ENCODE assay signal across 28 mouse cellular contexts in genomic region chr11:80887021-80887420, GRCm38 (mm10). TPM values are rescaled to one million over a fixed set of nuclear protein-coding genes. Genes with fewer than 3 reads are reported as not detected.
DNase-seq lines count a peak whose midpoint lies in the region; ATAC-seq and TF ChIP-seq lines count a peak whose summit lies in the region.
"Had no signal": no experiment of that assay in that cellular context is flagged by ENCODE, and none has a peak within 500 bp of the region (broad histone marks: within the 10 kb centered on the region; RNA-seq: fewer than 3 reads in every experiment).

No protein-coding gene starts in this region.

- WGBS in kidney, adult 2 months: 56% methylated on average over 3 of the region's 3 CpGs
- WGBS in cerebellum, adult 2 months: 8% methylated on average over 3 of the region's 3 CpGs
- 70% methylated on average over 3 of the region's 3 CpGs for WGBS in hindbrain, embryonic 11.5 days

- ATAC-seq in hindbrain, embryonic 11.5 days (ENCODE audit: low FRiP score): no peak
- ATAC-seq: activated CD4-positive, CD25-positive, alpha-beta regulatory T cell, adult 4 months; forebrain, embryonic 15.5 days; hindbrain, embryonic 16.5 days; intestine, embryonic 15.5 days; midbrain, embryonic 13.5 days had no signal

- H3K4me3 ChIP-seq in kidney, adult 2 months (ENCODE audit: insufficient read depth, low read depth, low read length): no peak overlapping the region
- H3K4me3 ChIP-seq in cerebellum, adult 2 months (replicated peaks; ENCODE audit: insufficient read depth, low read depth, low read length): no peak overlapping the region
- H3K4me3 ChIP-seq in hindbrain, embryonic 11.5 days (ENCODE audit: low read depth, low read length): no peak overlapping the region
- H3K4me3 ChIP-seq: embryonic facial prominence, embryonic 12.5 days; forebrain, embryonic 15.5 days; intestine, embryonic 15.5 days; layer of hippocampus, adult 2 months; limb, embryonic 15.5 days; liver, embryonic 15.5 days; megakaryocyte, embryonic 14.5 days; midbrain, embryonic 13.5 days had no signal

- H3K27ac ChIP-seq in kidney, adult 2 months (ENCODE audit: insufficient read depth, low read depth, low read length): no peak overlapping the region
- no peak overlapping the region for H3K27ac ChIP-seq in cerebellum, adult 2 months (ENCODE audit: insufficient read depth, low read length)
- no peak overlapping the region for H3K27ac ChIP-seq in hindbrain, embryonic 11.5 days (ENCODE audit: low read depth, low read length)
- H3K27ac ChIP-seq: embryonic facial prominence, embryonic 12.5 days; forebrain, embryonic 15.5 days; intestine, embryonic 15.5 days; layer of hippocampus, adult 2 months; limb, embryonic 15.5 days; liver, embryonic 15.5 days; midbrain, embryonic 13.5 days had no signal

- no peak overlapping the region for H3K9ac ChIP-seq in hindbrain, embryonic 11.5 days (ENCODE audit: low read depth, low read length)
- H3K9ac ChIP-seq: embryonic facial prominence, embryonic 12.5 days; forebrain, embryonic 15.5 days; intestine, embryonic 15.5 days; limb, embryonic 15.5 days; liver, embryonic 15.5 days; midbrain, embryonic 13.5 days had no signal

- no peaks in the 10 kb centered on the region for H3K27me3 ChIP-seq in kidney, adult 2 months (replicated peaks; ENCODE audit: control insufficient read depth, insufficient read depth, low read length)
- H3K27me3 ChIP-seq in cerebellum, adult 2 months (ENCODE audit: control insufficient read depth, insufficient read depth, low read length): no peaks in the 10 kb centered on the region
- H3K27me3 ChIP-seq in hindbrain, embryonic 11.5 days (ENCODE audit: control insufficient read depth, insufficient read depth, low read length): no peaks in the 10 kb centered on the region
- H3K27me3 ChIP-seq: forebrain, embryonic 15.5 days had no signal

- TF ChIP-seq POLR2A in kidney, adult 2 months (IDR thresholded peaks at IDR 0.05; ENCODE audit: low read depth, low read length): no peak
- no peak for TF ChIP-seq POLR2A in cerebellum, adult 2 months (IDR thresholded peaks at IDR 0.05; ENCODE audit: borderline replicate concordance, insufficient read depth, low read length)

- H3K4me1 ChIP-seq in kidney, adult 2 months (ENCODE audit: control insufficient read depth, insufficient read depth, low read length): no peaks in the 10 kb centered on the region
- peaks cover 31% of the 10 kb centered on the region for H3K4me1 ChIP-seq in cerebellum, adult 2 months (ENCODE audit: control insufficient read depth, insufficient read depth, low read length)
- no peaks in the 10 kb centered on the region for H3K4me1 ChIP-seq in hindbrain, embryonic 11.5 days (replicated peaks; ENCODE audit: control insufficient read depth, insufficient read depth, low read length)
- H3K4me1 ChIP-seq: embryonic facial prominence, embryonic 12.5 days; intestine, embryonic 15.5 days; liver, embryonic 15.5 days; megakaryocyte, embryonic 14.5 days had no signal

- DNase-seq in kidney, adult 2 months: peak; percentile 5
- no peak for DNase-seq in kidney, adult 11 months
- peak; percentile 88 for DNase-seq in brain, adult 2 months (ENCODE audit: low read depth, low spot score)
- peak; percentile 42 to 68 for DNase-seq in cerebellum, adult 2 months
- DNase-seq in fat pad, adult 2 months (ENCODE audit: extremely low read depth, low read depth, low spot score): peak; percentile 37
- no peak for DNase-seq in left cerebral cortex, adult 11 months (ENCODE audit: low spot score)
- no peak for DNase-seq in hindbrain, embryonic 11.5 days (ENCODE audit: low spot score)
- DNase-seq: adrenal gland, adult 8-10 months; gastrocnemius, postnatal 10 days; kidney, postnatal 25 days; layer of hippocampus, postnatal 36 days; right cerebral cortex, postnatal 14 days had no signal

- H3K36me3 ChIP-seq in kidney, adult 2 months (ENCODE audit: control insufficient read depth, insufficient read depth, low read length): no peaks in the 10 kb centered on the region
- no peaks in the 10 kb centered on the region for H3K36me3 ChIP-seq in hindbrain, embryonic 11.5 days (ENCODE audit: control insufficient read depth, insufficient read depth, low read length)
- H3K36me3 ChIP-seq: embryonic facial prominence, embryonic 12.5 days; forebrain, embryonic 15.5 days; intestine, embryonic 15.5 days; limb, embryonic 15.5 days; liver, embryonic 15.5 days; midbrain, embryonic 13.5 days had no signal

- no peak overlapping the region for H3K4me2 ChIP-seq in hindbrain, embryonic 11.5 days (replicated peaks; ENCODE audit: low read depth, low read length)
- H3K4me2 ChIP-seq: embryonic facial prominence, embryonic 12.5 days; forebrain, embryonic 15.5 days; heart, embryonic 11.5 days; intestine, embryonic 15.5 days; limb, embryonic 15.5 days; liver, embryonic 15.5 days; midbrain, embryonic 13.5 days had no signal

- no peaks in the 10 kb centered on the region for H3K9me3 ChIP-seq in hindbrain, embryonic 11.5 days (ENCODE audit: control insufficient read depth, low read length)
- H3K9me3 ChIP-seq: embryonic facial prominence, embryonic 12.5 days; forebrain, embryonic 15.5 days; intestine, embryonic 15.5 days; limb, embryonic 15.5 days; liver, embryonic 15.5 days; megakaryocyte, embryonic 14.5 days; midbrain, embryonic 13.5 days had no signal

- no peak for TF ChIP-seq CTCF in kidney, adult 2 months (conservative IDR thresholded peaks at IDR 0.05; ENCODE audit: insufficient read depth, insufficient read length, low read depth, low read length)
- no peak for TF ChIP-seq CTCF in cerebellum, adult 2 months (IDR thresholded peaks at IDR 0.05; ENCODE audit: borderline replicate concordance, insufficient read depth, low read depth, low read length)

RNA-seq across cellular contexts. Expression of gene Spaca3, which starts 28.9 kb away (rescaled TPM):
- 0.27 TPM in 1 of 2 replicates, not detected in the other for polyA plus RNA-seq in kidney, adult 2 months (2012; rRNA removed)
- polyA plus RNA-seq in cerebellum, adult 2 months (2012; rRNA removed): not detected in 2 replicates
- not detected in 2 replicates for polyA plus RNA-seq in hindbrain, embryonic 11.5 days (2014; fragmentation: Nextera tagmentation; extraction: Ambion mirVana)
- polyA plus RNA-seq: activated CD4-positive, CD25-positive, alpha-beta regulatory T cell, adult 4 months; embryonic facial prominence, embryonic 12.5 days; forebrain, embryonic 15.5 days; heart, embryonic 11.5 days; hindbrain, embryonic 16.5 days; intestine, embryonic 15.5 days; kidney, embryonic 14.5 days; limb, embryonic 15.5 days; liver, embryonic 15.5 days; lung, embryonic 16.5 days; midbrain, embryonic 13.5 days; neural tube, embryonic 11.5 days; spleen, adult 2 months; urinary bladder, adult 2 months had no signal

Comparison
In these comparisons a context has a peak if more than half of its experiments do, and no peak if none do; other contexts are left out.
1. DNase-seq: peak in kidney, adult 2 months (single experiment), brain, adult 2 months (single experiment), cerebellum, adult 2 months (2 of 2) and fat pad, adult 2 months (single experiment); none in kidney, adult 11 months (single experiment), left cerebral cortex, adult 11 months (single experiment) and hindbrain, embryonic 11.5 days (single experiment).